Mouse (Mus musculus) midbrain, embryonic 16.5 days (tissue): ENCODE results near the gene Tcf15. TPM values are rescaled to one million over a fixed set of nuclear protein-coding genes. Genes with fewer than 3 reads are reported as not detected.

Source experiments
- ATAC-seq: fragments of 200-750 bp; cut with Nextera tagmentation; 2 replicates; pipeline ENCODE4 v1.8.0; 2017; ENCODE audit warnings: moderate TSS enrichment
- H3K27ac ChIP-seq: fragments of 300-500 bp; sonication (generic); 2 replicates; pipeline ENCODE4 v1.5.1; 2014; ENCODE audit warnings: mild to moderate bottlenecking, low read length, mixed read lengths
- H3K27me3 ChIP-seq: fragments of 300-500 bp; sonication (generic); 2 replicates; pipeline ENCODE4 v1.6.1; 2014; ENCODE audit warnings: low read depth, low read length, mixed read lengths; ENCODE audit not compliant: control insufficient read depth, insufficient read depth
- H3K36me3 ChIP-seq: fragments of 300-500 bp; sonication (generic); 2 replicates; pipeline ENCODE4 v1.6.1; 2014; ENCODE audit warnings: mild to moderate bottlenecking, low read length, moderate library complexity, mixed read lengths; ENCODE audit not compliant: control insufficient read depth, insufficient read depth
- H3K4me1 ChIP-seq: fragments of 300-500 bp; sonication (generic); 2 replicates; pipeline ENCODE4 v1.6.1; 2014; ENCODE audit warnings: mild to moderate bottlenecking, low read length, mixed read lengths; ENCODE audit not compliant: control insufficient read depth, insufficient read depth
- H3K4me2 ChIP-seq: fragments of 300-500 bp; sonication (generic); 2 replicates; pipeline ENCODE4 v1.6.1; 2014; ENCODE audit warnings: mild to moderate bottlenecking, low read length, mixed read lengths
- H3K4me3 ChIP-seq: fragments of 300-500 bp; sonication (generic); 2 replicates; pipeline ENCODE4 v1.5.1; 2014; ENCODE audit warnings: low read depth, mild to moderate bottlenecking, low read length, moderate library complexity, mixed read lengths
- H3K9ac ChIP-seq: fragments of 300-500 bp; sonication (generic); 2 replicates; pipeline ENCODE4 v1.6.1; 2014; ENCODE audit warnings: low read depth, low read length, mixed read lengths
- H3K9me3 ChIP-seq: fragments of 300-500 bp; sonication (generic); replicated peaks from 2 replicates; pipeline ENCODE4 v1.6.1; 2014; ENCODE audit warnings: mild to moderate bottlenecking, low read length, mixed read lengths; ENCODE audit not compliant: control insufficient read depth, poor library complexity, severe bottlenecking
- WGBS: fragments of 180-500 bp; shearing (Covaris S2); extraction: QIAGEN DNeasy Blood & Tissue Kit; methylation state at CpG from one replicate; pipeline ENCODE4 v1.1.7; 2014; 5-methylcytosine and 5-hydroxymethylcytosine counted together
- polyA plus RNA-seq: library from polyadenylated mRNA; unstranded; fragments of >200 nt; fragmentation: Nextera tagmentation; extraction: Ambion mirVana; gene quantifications from 2 replicates; pipeline ENCODE4 v1.2.1, GENCODE M21; 2015

Gene Tcf15
- polyA plus RNA-seq, 1 experiment from 2014 or later, result 0.69 TPM

DNA sequence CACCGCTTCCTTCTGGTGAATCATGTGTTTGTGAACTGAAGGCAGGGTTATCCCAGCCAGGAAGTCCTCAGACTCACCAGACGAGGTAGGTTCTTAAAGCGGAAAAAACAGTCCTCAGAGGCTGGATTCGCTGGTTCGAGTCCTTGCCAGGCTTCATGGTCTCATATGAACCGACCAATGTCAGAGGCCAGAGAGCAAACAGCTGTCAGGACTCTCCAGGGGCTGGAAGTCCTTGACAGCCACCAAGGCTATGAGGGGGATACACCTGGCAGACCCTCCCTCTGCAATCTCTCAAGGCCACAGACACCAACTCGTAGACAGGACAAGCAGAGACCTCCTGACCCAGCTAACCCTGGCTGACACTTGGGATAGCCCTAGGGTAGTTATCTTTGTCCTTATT lies 45.9 kb downstream of the Tcf15 start:
- Histone ChIP-seq H3K4me3 (no peak overlapping the region), H3K4me1 (no peaks in the 10 kb centered on the region), H3K9ac (no peak overlapping the region), H3K27ac (no peak overlapping the region), H3K27me3 (no peaks in the 10 kb centered on the region), H3K9me3 (no peaks in the 10 kb centered on the region), H3K4me2 (no peak overlapping the region), H3K36me3 (no peaks in the 10 kb centered on the region)
- 74% methylated on average over 7 of the region's 7 CpGs for WGBS
- ATAC-seq, result no peak

DNA sequence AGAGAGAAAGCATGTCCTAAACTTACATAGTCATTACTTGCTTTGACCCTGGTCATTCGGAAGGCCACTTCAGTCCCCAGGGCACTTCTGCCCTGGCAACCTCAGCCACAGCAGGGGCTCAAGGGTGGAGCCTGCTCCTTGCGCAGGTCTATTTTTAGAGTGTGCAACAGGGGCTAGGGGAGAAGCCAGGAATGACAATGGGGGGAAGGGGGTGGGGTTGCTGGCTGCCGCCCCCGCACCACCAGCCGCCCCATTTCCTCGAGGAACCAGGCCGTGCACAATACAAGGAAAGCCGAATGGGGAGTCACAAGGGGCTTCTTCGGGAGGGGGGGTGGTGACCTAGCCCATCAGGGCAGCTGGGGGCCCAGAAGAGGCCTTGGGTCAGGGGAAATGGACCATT lies 46.3 kb downstream of the Tcf15 start:
- H3K27me3 ChIP-seq, result no peaks in the 10 kb centered on the region
- no peak for ATAC-seq
- WGBS, result 65% methylated on average over 9 of the region's 9 CpGs

DNA sequence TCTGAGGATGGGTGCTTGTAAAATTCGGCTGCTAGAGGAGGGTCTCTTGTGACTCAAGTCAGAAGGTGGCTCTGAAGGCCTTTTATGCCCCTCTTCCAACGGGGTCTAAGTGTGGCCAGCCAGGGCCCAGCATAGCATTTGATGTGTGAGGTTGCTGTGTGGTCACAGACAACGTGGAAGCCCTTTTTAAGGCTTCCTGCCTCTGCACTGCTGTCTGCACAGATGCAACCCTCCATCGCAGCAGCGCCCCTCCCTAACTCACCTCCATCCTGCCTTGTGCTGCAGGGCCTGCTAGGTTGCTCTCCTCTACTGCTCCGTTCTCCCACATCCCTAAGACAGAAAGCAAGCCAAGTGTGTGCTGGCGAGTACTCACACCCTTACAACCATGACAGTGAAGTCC lies 46.8 kb downstream of the Tcf15 start:
- H3K9ac ChIP-seq, result no peak overlapping the region
- H3K36me3 ChIP-seq, result no peaks in the 10 kb centered on the region
- H3K9me3 ChIP-seq, result no peaks in the 10 kb centered on the region
- no peaks in the 10 kb centered on the region for H3K27me3 ChIP-seq
- H3K4me1 ChIP-seq, result no peaks in the 10 kb centered on the region
- no peak overlapping the region for H3K4me2 ChIP-seq
- WGBS, result 74% methylated on average over 7 of the region's 7 CpGs
- no peak for ATAC-seq
- no peak overlapping the region for H3K27ac ChIP-seq
- H3K4me3 ChIP-seq, result no peak overlapping the region

More for the DNA sequence above, 46.3 kb downstream of the Tcf15 start:
- H3K4me2 ChIP-seq, result no peak overlapping the region
- no peaks in the 10 kb centered on the region for H3K4me1 ChIP-seq
- no peak overlapping the region for H3K27ac ChIP-seq
- H3K4me3 ChIP-seq, result no peak overlapping the region
- no peaks in the 10 kb centered on the region for H3K36me3 ChIP-seq
- H3K9ac ChIP-seq, result no peak overlapping the region
- no peaks in the 10 kb centered on the region for H3K9me3 ChIP-seq

DNA sequence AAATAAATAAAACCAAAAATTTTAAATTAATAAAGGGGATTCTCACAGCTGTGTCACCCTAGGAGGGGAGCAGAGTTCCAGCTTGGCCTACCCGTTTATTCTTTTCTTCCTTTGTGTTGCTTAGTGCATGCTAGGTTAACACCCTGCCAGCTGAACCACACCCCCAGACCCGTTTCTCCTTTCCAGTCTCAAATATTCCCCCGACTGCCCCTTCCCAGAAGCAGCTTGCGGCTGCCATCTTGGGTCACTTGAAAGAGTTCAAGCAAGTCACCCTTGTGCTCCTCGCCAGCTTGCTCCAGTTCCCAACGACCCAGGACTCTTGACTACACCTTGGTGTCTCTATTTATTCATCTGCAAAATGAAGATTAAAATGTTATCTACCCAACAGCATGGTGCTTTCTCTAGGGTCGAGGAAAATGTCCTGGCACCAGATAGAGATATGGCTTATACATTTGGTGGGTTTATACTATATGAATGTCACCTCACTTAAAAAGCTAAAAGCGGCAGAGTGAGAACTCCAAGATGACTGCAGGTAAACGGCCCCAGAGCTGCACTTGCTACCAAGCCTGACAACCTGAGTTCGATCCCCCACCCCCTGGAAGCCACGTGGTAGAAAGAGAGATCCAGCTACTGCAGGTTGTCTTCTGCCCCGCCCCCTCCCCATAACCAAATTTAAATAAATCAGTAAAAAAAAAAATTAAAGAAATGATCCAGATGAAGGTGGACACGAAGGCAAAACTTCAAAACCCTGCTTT lies 49.4 kb downstream of the Tcf15 start:
- no peak overlapping the region for H3K4me2 ChIP-seq
- no peak for ATAC-seq
- H3K4me3 ChIP-seq, result no peak overlapping the region
- WGBS, result 76% methylated on average over 13 of the region's 13 CpGs
- H3K36me3 ChIP-seq, result no peaks in the 10 kb centered on the region
- H3K4me1 ChIP-seq, result no peaks in the 10 kb centered on the region
- H3K9me3 ChIP-seq, result no peaks in the 10 kb centered on the region
- H3K9ac ChIP-seq, result no peak overlapping the region
- H3K27ac ChIP-seq, result no peak overlapping the region
- no peaks in the 10 kb centered on the region for H3K27me3 ChIP-seq

DNA sequence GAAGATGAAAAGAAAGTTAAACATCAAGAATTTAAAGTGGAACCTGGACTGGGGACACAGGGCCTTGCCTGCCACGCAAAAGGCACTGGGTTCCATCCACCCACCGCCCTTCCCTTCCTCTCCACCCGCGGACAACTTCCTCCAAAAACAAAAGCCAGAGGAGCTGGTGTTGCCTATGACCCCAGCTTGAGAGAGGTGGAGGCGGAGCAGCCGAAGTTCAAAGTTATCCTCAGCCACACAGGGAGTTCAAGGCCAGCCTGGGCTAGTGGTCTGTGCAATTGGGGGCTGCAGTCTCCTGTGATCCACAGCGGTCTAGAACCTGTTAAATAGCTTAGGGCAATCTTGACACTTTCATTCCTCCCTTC lies 50.0 kb downstream of the Tcf15 start:
- no peaks in the 10 kb centered on the region for H3K27me3 ChIP-seq
- H3K4me3 ChIP-seq, result no peak overlapping the region
- H3K36me3 ChIP-seq, result no peaks in the 10 kb centered on the region
- no peak overlapping the region for H3K9ac ChIP-seq
- H3K27ac ChIP-seq, result no peak overlapping the region
- no peak overlapping the region for H3K4me2 ChIP-seq
- no peaks in the 10 kb centered on the region for H3K9me3 ChIP-seq
- 69% methylated on average over 7 of the region's 7 CpGs for WGBS
- no peak for ATAC-seq
- H3K4me1 ChIP-seq, result no peaks in the 10 kb centered on the region

DNA sequence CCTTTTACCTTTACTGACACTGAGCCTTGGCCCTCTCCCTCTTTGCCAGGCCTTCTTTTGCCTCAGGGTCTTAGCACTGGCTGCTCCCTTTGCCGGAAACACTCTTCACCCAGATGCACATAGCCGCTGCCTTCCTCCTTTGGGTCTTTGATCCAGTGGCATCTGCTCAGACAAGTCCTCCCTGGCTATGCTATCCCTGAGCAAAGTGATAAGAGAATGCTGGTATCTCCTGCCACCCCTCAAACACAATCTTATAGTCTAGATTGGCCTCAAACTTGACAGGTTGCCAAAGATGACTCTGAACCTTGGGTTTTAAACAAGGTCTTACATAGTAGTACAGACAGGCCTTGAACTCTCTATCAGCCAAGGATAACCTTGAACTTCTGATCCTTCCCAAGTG lies 51.2 kb downstream of the Tcf15 start:
- H3K9ac ChIP-seq, result no peak overlapping the region
- H3K9me3 ChIP-seq, result no peaks in the 10 kb centered on the region
- no peaks in the 10 kb centered on the region for H3K36me3 ChIP-seq
- no peak for ATAC-seq
- no peaks in the 10 kb centered on the region for H3K27me3 ChIP-seq
- WGBS, result 97% methylated on average over 2 of the region's 2 CpGs
- no peak overlapping the region for H3K4me3 ChIP-seq
- no peak overlapping the region for H3K27ac ChIP-seq
- no peak overlapping the region for H3K4me2 ChIP-seq
- H3K4me1 ChIP-seq, result no peaks in the 10 kb centered on the region

DNA sequence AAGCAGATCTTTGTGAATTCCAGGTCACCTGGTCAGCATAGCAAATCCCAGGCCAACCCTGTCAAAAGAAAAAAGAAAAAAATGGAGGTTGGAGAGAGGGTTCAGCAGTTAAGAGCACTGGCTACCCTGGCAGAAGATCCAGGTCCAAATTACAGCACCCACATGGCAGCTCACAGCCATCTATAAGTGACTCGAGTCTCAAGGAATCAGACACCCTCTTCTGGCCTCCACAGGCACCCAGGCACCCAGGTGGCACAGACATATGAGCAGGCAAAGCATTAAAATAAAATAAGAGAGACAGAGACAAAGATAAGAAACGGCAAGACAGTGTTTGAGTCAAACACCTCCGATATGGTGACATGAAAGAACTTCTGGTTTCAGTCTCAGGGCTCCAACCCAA lies 53.5 kb downstream of the Tcf15 start:
- 35% methylated on average over 3 of the region's 3 CpGs for WGBS
- Histone ChIP-seq H3K27ac (no peak overlapping the region), H3K9ac (no peak overlapping the region), H3K27me3 (no peaks in the 10 kb centered on the region), H3K4me2 (no peak overlapping the region), H3K36me3 (no peaks in the 10 kb centered on the region), H3K9me3 (no peaks in the 10 kb centered on the region), H3K4me1 (no peaks in the 10 kb centered on the region), H3K4me3 (no peak overlapping the region)
- ATAC-seq, result 0 out of 2 replicates have a peak, but pooled peaks have one; percentile 28

DNA sequence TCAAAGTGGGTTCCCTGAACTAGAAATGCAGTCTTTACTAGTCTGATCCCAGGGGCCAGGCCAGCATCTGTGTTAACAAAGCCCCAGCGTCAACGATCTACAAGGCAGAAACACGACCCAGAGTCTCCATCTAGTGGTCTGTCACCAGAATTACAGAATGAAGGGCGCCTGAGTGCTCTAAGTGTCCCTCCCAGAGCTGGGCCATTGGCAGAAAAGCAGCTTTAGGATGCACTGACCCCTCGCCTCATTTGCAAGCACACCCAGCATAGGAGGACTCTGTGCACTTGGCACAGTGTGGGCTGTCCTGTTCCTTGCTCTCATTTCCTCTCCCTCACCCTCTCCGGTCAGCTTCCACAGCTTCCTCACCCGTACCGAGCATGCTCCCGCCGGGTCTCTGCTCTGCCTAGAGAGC lies 53.9 kb downstream of the Tcf15 start:
- 49% methylated on average over 10 of the region's 10 CpGs for WGBS
- no peaks in the 10 kb centered on the region for H3K9me3 ChIP-seq
- H3K4me2 ChIP-seq, result no peak overlapping the region
- ATAC-seq, result peak; percentile 86
- H3K27ac ChIP-seq, result no peak overlapping the region
- no peak overlapping the region for H3K9ac ChIP-seq
- H3K27me3 ChIP-seq, result no peaks in the 10 kb centered on the region
- no peaks in the 10 kb centered on the region for H3K36me3 ChIP-seq
- no peaks in the 10 kb centered on the region for H3K4me1 ChIP-seq
- H3K4me3 ChIP-seq, result no peak overlapping the region
